Mouse (Mus musculus) lung, postnatal 0 days (tissue): ENCODE results near the gene March11. TPM values are rescaled to one million over a fixed set of nuclear protein-coding genes. Genes with fewer than 3 reads are reported as not detected.

Experiments used
- ATAC-seq: fragments of 200-750 bp; cut with Nextera tagmentation; 2 replicates; pipeline ENCODE4 v1.8.0; 2017; ENCODE audit warnings: moderate library complexity
- DNase-seq: peaks from one replicate; pipeline ENCODE4 v3.0.0-alpha.2; 2016; ENCODE audit warnings: low spot score
- H3K27ac ChIP-seq: fragments of 300-500 bp; sonication (generic); 2 replicates; pipeline ENCODE4 v1.5.1; 2014; ENCODE audit warnings: antibody characterized with exemption, mild to moderate bottlenecking, low read length, mixed read lengths
- H3K27me3 ChIP-seq: fragments of 300-500 bp; sonication (generic); replicated peaks from 2 replicates; pipeline ENCODE4 v1.6.1; 2014; ENCODE audit warnings: low read length, mixed read lengths; ENCODE audit not compliant: insufficient read depth
- H3K36me3 ChIP-seq: fragments of 300-500 bp; sonication (generic); 2 replicates; pipeline ENCODE4 v1.6.1; 2014; ENCODE audit warnings: low read length, mixed read lengths; ENCODE audit not compliant: insufficient read depth
- H3K4me1 ChIP-seq: fragments of 300-500 bp; sonication (generic); 2 replicates; pipeline ENCODE4 v1.6.1; 2014; ENCODE audit warnings: antibody characterized with exemption, low read depth, low read length, mixed read lengths; ENCODE audit not compliant: insufficient read depth
- H3K4me2 ChIP-seq: fragments of 300-500 bp; sonication (generic); replicated peaks from 2 replicates; pipeline ENCODE4 v1.6.1; 2014; ENCODE audit warnings: low read depth, mild to moderate bottlenecking, low read length, moderate library complexity, mixed read lengths
- H3K4me3 ChIP-seq: fragments of 300-500 bp; sonication (generic); 2 replicates; pipeline ENCODE4 v1.5.1; 2014; ENCODE audit warnings: low read depth, low read length
- H3K9ac ChIP-seq: fragments of 300-500 bp; sonication (generic); replicated peaks from 2 replicates; pipeline ENCODE4 v1.6.1; 2014; ENCODE audit warnings: low read depth, mild to moderate bottlenecking
- H3K9me3 ChIP-seq: fragments of 300-500 bp; sonication (generic); 2 replicates; pipeline ENCODE4 v1.6.1; 2016; ENCODE audit warnings: low read length, mixed read lengths
- CTCF ChIP-seq: IDR thresholded peaks from 2 replicates; pipeline ENCODE4 v1.5.1; 2016; ENCODE audit warnings: antibody characterized with exemption, mild to moderate bottlenecking
- EP300 ChIP-seq: IDR thresholded peaks from 2 replicates; pipeline ENCODE4 v1.6.1; 2016; ENCODE audit warnings: antibody characterized with exemption, mild to moderate bottlenecking, control low read depth
- WGBS: fragments of 180-500 bp; shearing (Covaris S2); extraction: QIAGEN DNeasy Blood & Tissue Kit; methylation state at CpG from one replicate; pipeline ENCODE4 v1.1.7; 2014; 5-methylcytosine and 5-hydroxymethylcytosine counted together
- polyA plus RNA-seq: library from polyadenylated mRNA; unstranded; fragments of >200 nt; fragmentation: Nextera tagmentation; extraction: Ambion mirVana; gene quantifications from 2 replicates; pipeline ENCODE4 v1.2.1, GENCODE M21; 2015

The March11 gene
- polyA plus RNA-seq, 1 experiment from 2014 or later, result not detected

GRCm38 (mm10) chr15:26293215-26293614, 15.6 kb upstream of the March11 start:
- no peaks in the 10 kb centered on the region for H3K9me3 ChIP-seq
- no peak overlapping the region for H3K4me3 ChIP-seq
- H3K4me2 ChIP-seq, result no peak overlapping the region
- no peak overlapping the region for H3K27ac ChIP-seq
- no peaks in the 10 kb centered on the region for H3K4me1 ChIP-seq
- ATAC-seq (no peak), DNase-seq (no peak)
- H3K27me3 ChIP-seq, result no peaks in the 10 kb centered on the region
- no peak overlapping the region for H3K9ac ChIP-seq
- no peaks in the 10 kb centered on the region for H3K36me3 ChIP-seq
- 61% methylated on average over 1 of the region's 1 CpGs for WGBS
- no peak for TF ChIP-seq EP300
- TF ChIP-seq CTCF, result no peak

DNA sequence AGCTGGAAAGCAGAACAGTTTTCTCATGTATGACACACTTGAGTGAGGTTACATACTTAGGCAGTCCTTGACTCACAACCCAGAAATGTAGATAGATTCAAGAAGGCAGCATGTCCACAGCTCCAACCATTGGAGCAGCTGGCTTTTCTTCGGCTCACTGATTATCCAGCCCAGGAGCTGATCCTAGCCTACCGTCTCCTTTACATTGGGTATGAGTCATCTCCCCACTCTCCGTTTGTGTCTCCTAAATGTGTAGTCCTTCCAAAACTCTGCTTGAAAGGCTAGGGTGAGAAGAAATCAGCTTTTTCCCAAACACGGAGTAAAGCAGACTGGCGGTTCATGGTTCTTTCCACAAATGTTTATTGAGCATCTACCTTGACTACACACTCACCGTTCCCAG, 10.2 kb upstream of the March11 start:
- no peaks in the 10 kb centered on the region for H3K27me3 ChIP-seq
- 90% methylated on average over 6 of the region's 6 CpGs for WGBS
- no peaks in the 10 kb centered on the region for H3K4me1 ChIP-seq
- no peak overlapping the region for H3K27ac ChIP-seq
- no peaks in the 10 kb centered on the region for H3K9me3 ChIP-seq
- no peak overlapping the region for H3K9ac ChIP-seq
- H3K4me2 ChIP-seq, result no peak overlapping the region
- no peak overlapping the region for H3K4me3 ChIP-seq
- ATAC-seq, result no peak
- no peaks in the 10 kb centered on the region for H3K36me3 ChIP-seq
- TF ChIP-seq EP300 (no peak), CTCF (no peak)
- no peak for DNase-seq

DNA sequence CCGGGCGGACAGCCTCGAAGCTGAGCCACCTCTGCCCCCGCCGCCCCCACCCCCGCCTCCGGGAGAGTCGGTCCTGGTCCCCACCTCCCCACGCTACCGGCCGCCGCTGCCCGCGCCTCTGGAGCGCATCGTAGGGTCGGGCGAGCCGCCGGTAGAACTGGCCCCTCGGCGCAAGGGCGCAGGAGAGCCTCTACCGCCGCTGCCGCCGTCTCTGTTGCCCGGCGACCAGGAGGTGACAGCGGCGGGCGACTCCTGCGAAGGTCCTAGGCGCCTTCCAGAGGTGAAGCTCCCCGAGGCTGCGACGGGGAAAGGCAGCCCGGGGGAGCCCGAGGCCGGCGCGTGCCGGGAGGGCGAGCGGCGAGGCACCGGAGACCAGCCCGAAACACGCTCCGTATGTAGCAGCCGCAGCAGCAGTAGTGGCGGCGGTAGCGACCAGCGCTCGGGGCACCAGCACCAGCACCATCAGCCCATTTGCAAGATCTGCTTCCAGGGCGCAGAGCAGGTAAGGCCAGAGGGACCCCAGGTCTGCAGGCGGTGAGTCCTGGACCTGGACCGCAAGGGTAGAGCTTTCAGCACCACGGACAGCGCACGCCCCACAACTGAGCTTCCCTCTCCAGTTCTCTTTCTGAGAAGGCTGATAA, 563 bp downstream of the March11 start:
- H3K9ac ChIP-seq, result no peak overlapping the region
- peak; percentile 64 for DNase-seq
- no peak for TF ChIP-seq EP300
- TF ChIP-seq CTCF, result no peak
- peaks cover 9% of the 10 kb centered on the region for H3K27me3 ChIP-seq
- H3K4me2 ChIP-seq, result peak overlapping the region; percentile 60
- H3K27ac ChIP-seq, result no peak overlapping the region
- peak; percentile 56 for ATAC-seq
- H3K36me3 ChIP-seq, result no peaks in the 10 kb centered on the region
- 2% methylated on average over 50 of the region's 62 CpGs for WGBS
- H3K4me1 ChIP-seq, result no peaks in the 10 kb centered on the region
- H3K9me3 ChIP-seq, result no peaks in the 10 kb centered on the region
- peak overlapping the region; percentile 32 for H3K4me3 ChIP-seq

GRCm38 (mm10) chr15:26319866-26320265, 11.0 kb downstream of the March11 start:
- WGBS, result 90% methylated on average over 2 of the region's 2 CpGs
- no peaks in the 10 kb centered on the region for H3K27me3 ChIP-seq
- H3K36me3 ChIP-seq, result no peaks in the 10 kb centered on the region
- no peak for DNase-seq
- H3K9me3 ChIP-seq, result no peaks in the 10 kb centered on the region
- TF ChIP-seq CTCF (no peak), EP300 (no peak)
- no peak overlapping the region for H3K27ac ChIP-seq
- no peak overlapping the region for H3K9ac ChIP-seq
- no peaks in the 10 kb centered on the region for H3K4me1 ChIP-seq
- no peak for ATAC-seq
- no peak overlapping the region for H3K4me3 ChIP-seq
- no peak overlapping the region for H3K4me2 ChIP-seq

GRCm38 (mm10) chr15:26320402-26320801, 11.6 kb downstream of the March11 start:
- Histone ChIP-seq H3K36me3 (no peaks in the 10 kb centered on the region), H3K9ac (no peak overlapping the region), H3K27me3 (no peaks in the 10 kb centered on the region), H3K9me3 (no peaks in the 10 kb centered on the region), H3K27ac (no peak overlapping the region), H3K4me2 (no peak overlapping the region), H3K4me3 (no peak overlapping the region), H3K4me1 (no peaks in the 10 kb centered on the region)
- no peak for TF ChIP-seq EP300
- TF ChIP-seq CTCF, result no peak
- WGBS, result 73% methylated on average over 3 of the region's 3 CpGs
- no peak for DNase-seq
- ATAC-seq, result no peak

GRCm38 (mm10) chr15:26322804-26323203, 14.0 kb downstream of the March11 start:
- Histone ChIP-seq H3K4me1 (no peaks in the 10 kb centered on the region), H3K27ac (no peak overlapping the region), H3K9ac (no peak overlapping the region), H3K27me3 (no peaks in the 10 kb centered on the region), H3K9me3 (no peaks in the 10 kb centered on the region), H3K4me2 (no peak overlapping the region), H3K4me3 (no peak overlapping the region), H3K36me3 (no peaks in the 10 kb centered on the region)
- DNase-seq, result no peak
- no peak for TF ChIP-seq CTCF
- 74% methylated on average over 4 of the region's 4 CpGs for WGBS
- no peak for ATAC-seq

DNA sequence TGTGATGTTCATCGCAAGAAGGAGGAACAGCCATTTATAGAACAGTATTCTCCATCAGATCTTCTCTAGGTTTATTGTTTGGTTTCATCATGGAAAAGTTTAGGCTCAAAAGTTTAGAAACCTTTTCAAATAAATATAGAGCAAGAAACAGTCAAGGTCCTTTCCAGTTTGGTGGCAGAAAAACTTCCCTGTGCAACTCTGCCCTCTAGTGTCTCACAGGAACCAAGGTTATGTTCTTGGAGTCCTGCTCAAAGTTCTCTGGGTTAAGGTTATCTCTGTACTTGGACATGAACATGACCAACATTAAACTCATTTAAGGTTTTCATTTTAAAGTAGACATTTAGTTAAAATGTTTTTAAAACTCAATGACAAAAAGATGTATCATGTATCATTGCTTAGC, 18.3 kb downstream of the March11 start:
- no peak overlapping the region for H3K4me2 ChIP-seq
- H3K9me3 ChIP-seq, result no peaks in the 10 kb centered on the region
- no peaks in the 10 kb centered on the region for H3K36me3 ChIP-seq
- no peak overlapping the region for H3K9ac ChIP-seq
- peak; percentile 57 for TF ChIP-seq CTCF
- no peak for TF ChIP-seq EP300
- H3K4me1 ChIP-seq, result no peaks in the 10 kb centered on the region
- no peak overlapping the region for H3K4me3 ChIP-seq
- H3K27me3 ChIP-seq, result no peaks in the 10 kb centered on the region
- DNase-seq (peak; percentile 13), ATAC-seq (no peak)
- no peak overlapping the region for H3K27ac ChIP-seq
- 83% methylated on average over 1 of the region's 1 CpGs for WGBS
